Mouse (Mus musculus) C2C12 (cell line): Measurements from ENCODE around the gene Coa3.

Experiments
- CEBPB ChIP-seq: IDR thresholded peaks from one replicate; pipeline ENCODE4 v1.6.1; 2011; ENCODE audit warnings: low read depth, mild to moderate bottlenecking, control low read depth, moderate library complexity
- CTCF ChIP-seq: IDR thresholded peaks from one replicate; pipeline ENCODE4 v1.5.1; 2011; ENCODE audit not compliant: control insufficient read depth, insufficient read depth, insufficient read length
- MYOG ChIP-seq: IDR thresholded peaks from one replicate; pipeline ENCODE4 v1.6.1; 2011; ENCODE audit not compliant: control insufficient read depth, insufficient read length; ENCODE audit errors: extremely low read depth
- USF1 ChIP-seq: IDR thresholded peaks from one replicate; pipeline ENCODE4 v1.6.1; 2011; ENCODE audit warnings: low read depth, mild to moderate bottlenecking, control low read depth, moderate library complexity

DNA sequence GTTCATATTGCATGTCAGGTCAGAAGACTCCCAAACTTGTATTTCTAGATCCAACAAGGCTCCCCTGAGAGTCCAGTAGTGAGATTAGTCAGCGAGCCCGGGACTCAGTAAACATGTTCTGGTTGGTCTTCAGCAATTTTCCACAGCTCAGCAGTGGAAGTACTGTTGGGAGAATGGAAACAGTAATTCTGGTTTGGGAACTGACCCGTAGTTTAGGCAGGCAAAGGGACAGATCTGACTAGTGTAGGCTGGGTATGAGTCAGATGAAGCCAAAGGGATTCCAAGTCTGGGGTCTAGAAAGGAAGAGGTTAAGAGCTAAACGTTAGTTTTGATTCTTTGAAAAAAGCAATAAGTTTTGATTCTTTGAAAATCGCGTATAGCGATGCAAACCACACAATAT lies 26.0 kb downstream of the Coa3 start:
- TF ChIP-seq CTCF = no peak
- no peak for TF ChIP-seq USF1
- TF ChIP-seq CEBPB = no peak
- TF ChIP-seq MYOG = no peak
